Mouse (Mus musculus): Measurements from ENCODE around the gene Ttc7.

GRCm38 (mm10) chr17:87328177-87328768, 45.6 kb downstream of the Ttc7 start:
- no peak for TF ChIP-seq MAFK (IDR thresholded peaks at IDR 0.05; ENCODE audit: insufficient read depth, low read depth, low read length)
- TF ChIP-seq CHD2 (IDR thresholded peaks at IDR 0.05; ENCODE audit: low read depth, low read length): no peak
- TF ChIP-seq HCFC1 (IDR thresholded peaks at IDR 0.05; ENCODE audit: borderline replicate concordance, insufficient read depth, low read length): no peak
- no peak for TF ChIP-seq ZC3H11A (IDR thresholded peaks at IDR 0.05; ENCODE audit: borderline replicate concordance, low read depth, low read length)
- no peak for TF ChIP-seq ZNF384 (IDR thresholded peaks at IDR 0.05; ENCODE audit: low read depth, low read length)
